Comparison of ENCODE assay signal across 11 mouse cellular contexts in the genomic region with DNA sequence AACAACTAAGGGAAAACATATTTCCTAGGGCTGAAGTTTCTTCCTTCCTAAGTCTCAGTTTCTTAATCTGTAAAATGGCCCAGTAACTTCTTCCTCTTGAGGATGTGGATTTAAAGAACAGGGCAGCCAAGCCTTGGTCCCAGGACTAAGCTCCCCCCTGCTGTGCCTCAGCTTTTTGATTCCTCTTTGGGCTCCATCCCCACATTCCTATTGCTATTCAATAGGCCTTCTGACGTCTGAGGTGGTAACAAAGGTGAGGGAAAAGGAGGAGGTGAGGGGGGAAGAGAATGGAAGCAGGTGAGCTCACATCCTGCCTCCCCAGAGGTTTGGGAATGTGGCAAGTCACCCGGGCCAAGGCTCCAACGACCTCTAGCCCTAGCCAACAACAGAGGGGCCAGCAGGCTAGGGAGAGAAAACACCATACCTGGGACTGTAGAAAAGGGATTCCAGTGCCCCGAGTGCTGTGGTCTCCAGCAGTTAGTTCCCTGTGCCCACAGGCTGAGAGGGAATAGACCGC. TPM values are rescaled to one million over a fixed set of nuclear protein-coding genes. Genes with fewer than 3 reads are reported as not detected.
DNase-seq lines count a peak whose midpoint lies in the region; ATAC-seq and TF ChIP-seq lines count a peak whose summit lies in the region.
"Had no signal": no experiment of that assay in that cellular context is flagged by ENCODE, and none has a peak within 500 bp of the region (broad histone marks: within the 10 kb centered on the region; RNA-seq: fewer than 3 reads in every experiment).

No protein-coding gene starts in this region.

- no peak for DNase-seq in liver, embryonic 11.5 days (ENCODE audit: low spot score)
- DNase-seq in liver = no peak
- peak; percentile 58 for DNase-seq in WW6 (ENCODE audit: low read depth, low spot score)
- no peak for DNase-seq in liver, postnatal 0 days
- DNase-seq in layer of hippocampus, adult 11-12 months (ENCODE audit: low spot score) = no peak
- DNase-seq in gastrocnemius, postnatal 14 days = no peak
- DNase-seq: kidney, adult 11 months had no signal

- TF ChIP-seq CTCF in liver, postnatal 0 days (IDR thresholded peaks at IDR 0.05; ENCODE audit: low read depth) = no peak

- intact Hi-C loops in gastrocnemius, postnatal 14 days (cut with DNase I; ENCODE audit: low total_unique reads) = no loop called here

- H3K4me2 ChIP-seq in liver, embryonic 11.5 days = peak overlapping the region; percentile 53; the same call in 1 of the 2 replicates
- H3K4me2 ChIP-seq in forebrain, embryonic 12.5 days = no peak overlapping the region
- H3K4me2 ChIP-seq in liver, postnatal 0 days (ENCODE audit: low read depth, low read length) = peak overlapping the region; percentile 45
- H3K4me2 ChIP-seq: midbrain, embryonic 13.5 days; neural tube, embryonic 15.5 days had no signal

- peak overlapping the region; percentile 64; the same call in 1 of the 2 replicates for H3K27ac ChIP-seq in liver, embryonic 11.5 days (ENCODE audit: low read depth, low read length)
- peak overlapping the region; percentile 60 for H3K27ac ChIP-seq in forebrain, embryonic 12.5 days
- H3K27ac ChIP-seq in liver, postnatal 0 days (ENCODE audit: low read depth) = peak overlapping the region; percentile 76
- H3K27ac ChIP-seq: heart, embryonic 10.5 days; midbrain, embryonic 13.5 days; neural tube, embryonic 15.5 days had no signal

- H3K36me3 ChIP-seq in liver, embryonic 11.5 days (ENCODE audit: control insufficient read depth, insufficient read depth, low read length) = no peaks in the 10 kb centered on the region; the same call in 1 of the 2 replicates
- H3K36me3 ChIP-seq in forebrain, embryonic 12.5 days (replicated peaks) = peaks cover 21% of the 10 kb centered on the region
- H3K36me3 ChIP-seq in liver, postnatal 0 days (replicated peaks; ENCODE audit: insufficient read depth, low read length) = peaks cover under 1% of the 10 kb centered on the region; the same call in 1 of the 2 replicates
- H3K36me3 ChIP-seq: neural tube, embryonic 15.5 days had no signal

- no peaks in the 10 kb centered on the region for H3K9me3 ChIP-seq in liver, embryonic 11.5 days (ENCODE audit: control insufficient read depth, low read length)
- H3K9me3 ChIP-seq in forebrain, embryonic 12.5 days = 0 out of 2 replicates have a peak, but pooled peaks cover 4% of the 10 kb centered on the region
- H3K9me3 ChIP-seq in liver, postnatal 0 days (ENCODE audit: low read length) = no peaks in the 10 kb centered on the region
- H3K9me3 ChIP-seq: heart, embryonic 10.5 days; midbrain, embryonic 13.5 days; neural tube, embryonic 15.5 days had no signal

- peaks cover 73% of the 10 kb centered on the region for H3K4me1 ChIP-seq in liver, embryonic 11.5 days (replicated peaks; ENCODE audit: control insufficient read depth, insufficient read depth, low read length)
- peaks cover 87% of the 10 kb centered on the region for H3K4me1 ChIP-seq in forebrain, embryonic 12.5 days
- peaks cover 66% of the 10 kb centered on the region for H3K4me1 ChIP-seq in liver, postnatal 0 days (ENCODE audit: insufficient read depth)

- 46% methylated on average over 5 of the region's 5 CpGs for WGBS in liver, embryonic 11.5 days
- 32% methylated on average over 5 of the region's 5 CpGs for WGBS in forebrain, embryonic 12.5 days
- WGBS in liver, postnatal 0 days (ENCODE audit: insufficient replicate concordance) = 58% methylated on average over 5 of the region's 5 CpGs

- H3K9ac ChIP-seq in liver, embryonic 11.5 days (ENCODE audit: low read depth, low read length) = no peak overlapping the region; the same call in 1 of the 2 replicates
- H3K9ac ChIP-seq in forebrain, embryonic 12.5 days = no peak overlapping the region
- H3K9ac ChIP-seq in liver, postnatal 0 days (replicated peaks) = no peak overlapping the region; the same call in 1 of the 2 replicates
- H3K9ac ChIP-seq: midbrain, embryonic 13.5 days; neural tube, embryonic 15.5 days had no signal

- ATAC-seq in liver, embryonic 11.5 days (replicated peaks; ENCODE audit: low FRiP score) = no peak
- no peak for ATAC-seq in forebrain, embryonic 12.5 days (ENCODE audit: low FRiP score)
- no peak for ATAC-seq in liver, postnatal 0 days
- ATAC-seq: midbrain, embryonic 13.5 days had no signal

- no peak overlapping the region for H3K4me3 ChIP-seq in liver, embryonic 11.5 days (ENCODE audit: low read depth, low read length)
- H3K4me3 ChIP-seq in forebrain, embryonic 12.5 days (replicated peaks) = no peak overlapping the region
- no peak overlapping the region for H3K4me3 ChIP-seq in liver, postnatal 0 days (ENCODE audit: low read depth, low read length)
- H3K4me3 ChIP-seq: heart, embryonic 10.5 days; midbrain, embryonic 13.5 days; neural tube, embryonic 15.5 days had no signal

- no peak for TF ChIP-seq EP300 in liver, postnatal 0 days (IDR thresholded peaks at IDR 0.05; ENCODE audit: low read depth)

- no peaks in the 10 kb centered on the region for H3K27me3 ChIP-seq in liver, embryonic 11.5 days (replicated peaks; ENCODE audit: control insufficient read depth, insufficient read depth, low read length)
- H3K27me3 ChIP-seq in forebrain, embryonic 12.5 days = no peaks in the 10 kb centered on the region
- H3K27me3 ChIP-seq in liver, postnatal 0 days (ENCODE audit: insufficient read depth, low read length) = no peaks in the 10 kb centered on the region
- H3K27me3 ChIP-seq: neural tube, embryonic 15.5 days had no signal

RNA-seq across cellular contexts. Expression of gene Ccdc88c, which starts 12.4 kb away (rescaled TPM):
- 11.8 and 13.3 TPM in 2 replicates for polyA plus RNA-seq in liver, embryonic 11.5 days (2014; fragmentation: Nextera tagmentation; extraction: Ambion mirVana)
- 28.8 and 30.4 TPM in 2 replicates for polyA plus RNA-seq in forebrain, embryonic 12.5 days (2016; fragmentation: Nextera tagmentation; extraction: Ambion mirVana)
- 3.6 and 4.2 TPM in 2 replicates for polyA plus RNA-seq in liver, postnatal 0 days (2015; fragmentation: Nextera tagmentation; extraction: Ambion mirVana)
- 10 to 100 TPM; 29.2 to 37.2 TPM for total RNA-seq in gastrocnemius, postnatal 14 days (2021)
